Mouse (Mus musculus): ENCODE data around the gene Ctsl. TPM values are rescaled to one million over a fixed set of nuclear protein-coding genes. Genes with fewer than 3 reads are reported as not detected.

The Ctsl gene
- 100 to 1,000 TPM; 125 to 132 TPM for total RNA-seq (2021)

- peak; percentile 91 for DNase-seq
- intact Hi-C loops (cut with DNase I), result no loop called here
Observed at GRCm38 (mm10) chr13:64370173-64370940, at the start of gene Ctsl. Ctsl (minus strand) TSS chr13:64370890.

DNA sequence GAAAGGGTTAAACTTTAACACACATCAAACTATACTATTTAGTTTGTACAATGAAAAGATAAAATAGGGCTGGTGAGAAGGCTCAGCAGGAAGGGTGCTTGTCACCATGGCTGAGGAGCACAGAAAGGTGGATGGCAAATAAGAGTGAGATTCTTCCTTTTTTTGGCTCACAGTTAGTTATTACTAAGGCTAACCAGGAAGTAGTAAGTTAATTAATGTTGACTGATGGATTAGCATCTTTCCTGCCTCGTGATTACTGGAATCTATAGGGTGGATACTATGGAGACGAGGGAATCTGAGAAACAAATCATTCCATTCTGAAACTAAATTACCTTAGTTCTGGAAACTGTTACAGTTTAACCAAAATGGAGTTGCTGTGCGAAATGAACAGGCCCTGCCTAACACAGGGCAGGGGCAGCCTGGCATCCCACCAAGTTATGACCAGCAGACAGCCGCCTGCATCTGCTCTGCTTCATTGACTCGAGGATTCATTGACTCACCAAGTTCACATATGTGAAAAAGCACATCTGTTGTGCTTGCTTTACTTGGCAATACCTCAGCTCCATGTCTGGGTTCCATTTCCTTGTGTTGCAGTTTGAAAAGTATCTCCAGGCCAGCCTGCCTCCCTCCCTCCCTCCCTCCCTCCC is 46.4 kb upstream of the Ctsl start:
- intact Hi-C loops (cut with DNase I), result no loop called here
- DNase-seq, result peak; percentile 56

GRCm38 (mm10) chr13:64415659-64416058 is 45.0 kb upstream of the Ctsl start:
- intact Hi-C loops (cut with DNase I), result no loop called here
- DNase-seq, result no peak

DNA sequence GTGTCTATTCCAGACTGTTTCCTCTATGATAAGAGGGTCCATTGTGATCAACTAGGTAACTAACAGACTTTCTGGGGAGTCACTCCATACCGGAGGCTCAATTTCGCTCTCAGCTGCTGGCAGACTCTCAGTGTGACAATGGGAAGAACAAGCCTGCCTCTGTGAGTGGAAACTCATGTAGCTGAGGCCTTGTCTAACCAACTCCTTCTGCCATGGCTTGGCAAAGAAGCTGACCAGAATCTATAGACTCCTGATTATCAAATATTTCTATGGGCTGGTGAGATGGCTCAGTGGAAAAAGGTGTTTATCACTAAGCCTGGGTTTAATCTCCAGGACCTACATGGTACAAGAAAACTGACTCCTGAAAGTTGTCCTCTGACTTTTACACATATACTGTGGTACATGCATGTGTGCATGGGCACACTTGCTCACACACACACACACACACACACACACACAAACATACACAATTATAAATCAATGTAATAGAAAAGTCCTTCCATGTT is 42.1 kb upstream of the Ctsl start:
- intact Hi-C loops (cut with DNase I), result no loop called here
- no peak for DNase-seq

DNA sequence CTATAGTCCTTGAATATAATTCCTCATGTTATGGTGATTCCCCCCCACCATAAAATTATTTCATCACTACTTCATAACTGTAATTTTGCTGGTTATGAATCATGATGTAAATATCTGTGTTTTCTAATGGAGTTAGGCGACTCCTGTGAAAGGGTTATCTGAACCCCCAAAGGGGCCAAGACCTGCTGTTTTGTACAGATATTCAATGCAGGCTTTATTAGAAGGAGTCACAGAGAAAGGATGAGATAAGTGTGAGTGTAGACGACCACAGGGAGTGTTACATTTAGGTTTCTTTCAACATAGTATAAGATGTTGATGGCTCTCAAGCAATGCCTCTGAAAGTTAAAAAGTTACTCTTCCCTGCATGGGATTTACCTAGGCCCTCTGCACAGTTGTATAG is 40.6 kb upstream of the Ctsl start:
- intact Hi-C loops (cut with DNase I), result no loop called here
- no peak for DNase-seq

DNA sequence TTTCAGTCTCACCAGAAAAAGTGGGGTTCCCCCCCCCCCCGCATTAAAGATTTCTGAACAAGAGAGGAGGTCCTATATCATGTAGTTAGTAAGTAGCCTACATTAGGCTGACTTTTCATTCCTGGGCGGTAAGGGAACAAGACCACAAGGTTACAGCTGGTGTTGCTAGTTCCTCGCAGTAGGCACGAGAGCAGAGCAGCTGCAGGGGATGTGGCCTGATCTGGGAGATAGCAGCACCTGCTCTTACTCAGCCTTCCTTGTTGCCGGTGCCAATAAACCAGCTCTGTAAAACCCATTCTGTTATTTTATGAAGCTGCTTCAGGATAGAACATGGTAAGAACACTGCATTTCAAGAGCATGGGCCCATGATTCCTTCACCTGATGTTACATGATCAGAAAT is 39.9 kb upstream of the Ctsl start:
- intact Hi-C loops (cut with DNase I), result no loop called here
- DNase-seq, result no peak

DNA sequence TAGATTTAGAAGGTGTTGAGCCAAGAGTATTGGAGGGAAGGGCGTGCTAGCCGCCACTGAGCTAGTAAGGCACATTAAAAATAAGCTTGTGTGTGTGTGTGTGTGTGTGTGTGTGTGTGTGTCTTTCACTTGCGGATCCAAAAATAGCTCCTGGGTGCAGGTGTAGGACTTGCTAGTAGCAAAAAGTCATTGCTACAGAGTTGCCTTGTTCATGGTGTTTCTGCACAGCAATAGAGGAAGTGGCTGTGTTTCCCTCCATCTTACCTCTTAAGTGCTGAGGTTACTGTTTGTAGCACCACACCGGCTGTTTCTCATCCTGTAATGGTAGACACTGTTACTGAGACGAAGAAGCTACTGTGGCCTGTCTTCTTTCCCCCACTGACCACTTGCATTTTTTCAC is 37.3 kb upstream of the Ctsl start:
- no peak for DNase-seq
- intact Hi-C loops (cut with DNase I), result no loop called here

DNA sequence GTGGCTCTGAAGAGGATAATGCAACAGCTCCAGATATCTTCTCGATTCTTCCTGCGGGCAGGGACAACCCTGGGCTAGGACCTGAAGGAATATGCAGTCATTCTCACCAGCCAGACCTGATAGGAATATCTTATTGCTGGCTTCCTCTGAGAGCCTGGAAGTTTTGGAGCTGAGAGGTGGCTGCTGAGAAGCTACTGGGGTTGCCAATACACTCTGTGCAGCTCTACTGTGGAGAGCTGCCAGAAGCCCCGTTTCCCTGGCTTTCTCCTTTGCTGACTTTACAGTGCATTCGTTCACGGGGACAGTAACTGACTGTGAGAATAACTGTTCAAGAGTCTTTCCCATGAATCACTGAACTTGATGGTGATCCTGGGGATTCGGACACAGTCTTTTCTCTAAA is 34.9 kb upstream of the Ctsl start:
- intact Hi-C loops (cut with DNase I), result no loop called here
- peak; percentile 37 for DNase-seq

DNA sequence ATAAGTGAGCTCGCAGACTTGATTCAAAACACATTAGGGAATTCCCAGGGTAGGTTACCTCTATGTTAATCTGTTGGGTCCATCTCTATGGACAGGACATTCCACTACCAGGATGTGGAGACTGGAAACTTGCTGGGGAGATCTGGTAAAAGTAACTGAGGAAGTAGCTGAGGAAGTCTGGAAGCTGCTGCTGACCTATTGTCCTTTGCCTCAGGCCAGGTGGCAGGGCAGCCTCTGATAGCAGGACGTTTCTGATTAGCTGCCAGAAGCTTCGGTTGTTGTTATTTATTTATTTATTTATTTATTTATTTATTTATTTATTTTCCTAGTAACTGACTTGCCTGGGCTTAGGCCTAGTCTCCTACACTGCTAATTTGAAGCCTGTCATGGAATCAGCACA is 32.8 kb upstream of the Ctsl start:
- DNase-seq, result no peak
- intact Hi-C loops (cut with DNase I), result no loop called here

GRCm38 (mm10) chr13:64402951-64403460 is 32.3 kb upstream of the Ctsl start:
- no peak for DNase-seq
- intact Hi-C loops (cut with DNase I), result no loop called here

- no peak for DNase-seq
- intact Hi-C loops (cut with DNase I), result no loop called here
Observed at GRCm38 (mm10) chr13:64402504-64402949, 31.8 kb upstream of the Ctsl start.

DNA sequence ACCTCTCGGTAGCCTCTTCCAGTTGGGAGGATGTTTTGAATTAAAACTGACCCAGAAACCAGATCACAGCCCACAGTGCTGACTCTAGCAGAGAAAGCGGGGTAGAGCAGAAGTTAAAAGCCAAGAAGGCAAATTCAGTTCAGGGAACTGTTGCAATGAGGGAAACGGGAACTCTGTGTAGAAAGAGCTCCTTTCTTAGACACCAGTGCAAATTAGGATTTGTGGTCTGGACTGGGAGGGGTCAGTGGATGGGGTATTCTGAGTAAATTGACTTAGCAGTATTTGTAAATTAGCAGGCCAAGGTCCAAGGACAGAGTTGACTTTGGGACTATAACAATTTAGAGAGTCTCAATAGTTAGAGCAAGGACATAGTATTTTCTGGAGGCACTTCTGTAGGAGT is 31.3 kb upstream of the Ctsl start:
- no peak for DNase-seq
- intact Hi-C loops (cut with DNase I), result no loop called here

DNA sequence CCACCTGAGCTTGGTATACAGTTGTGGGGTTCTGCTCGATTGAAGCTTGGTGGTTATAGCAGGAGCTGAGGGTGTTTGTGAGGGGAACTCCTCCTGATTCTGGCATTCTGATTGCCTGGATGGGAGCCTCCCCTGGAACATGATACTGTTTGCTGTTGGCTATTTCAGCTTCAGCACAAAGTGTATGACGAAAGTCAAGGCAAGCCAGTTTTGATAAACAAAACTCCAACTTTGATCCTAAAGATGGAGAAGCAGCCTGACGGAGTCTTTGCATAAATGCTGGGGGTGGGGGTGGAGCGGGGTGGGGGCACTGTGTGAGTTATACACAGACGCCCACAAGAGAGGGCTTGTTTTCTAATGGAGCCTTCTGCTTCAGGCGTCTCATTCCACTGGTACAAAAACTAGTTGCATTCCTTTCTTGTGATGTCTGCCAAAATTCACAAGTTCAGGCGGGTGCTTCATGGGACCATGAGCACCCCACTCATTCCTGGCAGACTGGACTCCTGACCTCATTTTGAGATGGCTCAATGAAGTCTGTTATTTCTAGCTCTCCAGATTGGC is 30.2 kb upstream of the Ctsl start:
- intact Hi-C loops (cut with DNase I), result no loop called here
- peak; percentile 3 for DNase-seq

- intact Hi-C loops (cut with DNase I), result no loop called here
- DNase-seq, result no peak
Observed at GRCm38 (mm10) chr13:64399906-64400305, 29.2 kb upstream of the Ctsl start.

DNA sequence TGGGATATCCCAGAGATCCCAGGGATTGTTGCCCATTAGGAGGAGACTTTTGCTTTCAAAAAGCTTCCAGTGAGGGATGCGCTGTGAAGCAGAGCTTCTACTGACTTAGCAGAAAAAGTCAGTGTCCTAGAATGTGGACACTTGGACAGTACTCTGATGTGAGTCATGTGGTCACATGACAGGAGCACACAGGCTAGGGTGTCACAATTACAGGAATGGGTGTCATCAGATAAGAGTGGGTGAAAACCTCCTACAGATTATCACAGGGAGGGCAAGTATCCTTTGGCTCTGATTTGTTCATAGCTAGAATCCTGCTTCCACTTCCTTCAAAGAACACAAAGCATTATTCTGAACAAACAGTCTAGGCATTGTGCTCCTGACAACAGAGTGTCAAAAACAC is 27.4 kb upstream of the Ctsl start:
- intact Hi-C loops (cut with DNase I), result no loop called here

GRCm38 (mm10) chr13:64396979-64397378 is 26.3 kb upstream of the Ctsl start:
- intact Hi-C loops (cut with DNase I), result no loop called here
- no peak for DNase-seq

More for the DNA sequence above, 27.4 kb upstream of the Ctsl start:
- DNase-seq, result no peak

DNA sequence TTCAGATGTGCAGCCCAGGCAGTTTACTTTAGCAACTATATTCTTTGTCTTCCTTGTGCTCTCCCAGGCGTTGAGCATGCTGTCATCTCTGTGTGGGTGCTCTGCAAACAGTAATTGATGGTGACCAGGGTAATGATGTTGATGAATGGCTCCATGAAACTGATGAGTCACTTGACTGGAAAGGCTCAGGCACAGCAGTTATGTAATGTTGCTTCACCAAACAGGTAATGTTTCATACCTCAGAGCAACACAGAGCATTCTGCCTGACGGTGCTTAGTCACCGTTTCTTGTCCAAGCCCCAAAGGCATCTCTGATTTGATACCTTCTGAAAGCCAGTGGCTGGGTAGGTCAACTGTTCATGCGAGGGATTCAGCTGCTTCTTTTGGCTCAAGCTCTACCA is 17.7 kb upstream of the Ctsl start:
- no peak for DNase-seq
- intact Hi-C loops (cut with DNase I), result no loop called here

DNA sequence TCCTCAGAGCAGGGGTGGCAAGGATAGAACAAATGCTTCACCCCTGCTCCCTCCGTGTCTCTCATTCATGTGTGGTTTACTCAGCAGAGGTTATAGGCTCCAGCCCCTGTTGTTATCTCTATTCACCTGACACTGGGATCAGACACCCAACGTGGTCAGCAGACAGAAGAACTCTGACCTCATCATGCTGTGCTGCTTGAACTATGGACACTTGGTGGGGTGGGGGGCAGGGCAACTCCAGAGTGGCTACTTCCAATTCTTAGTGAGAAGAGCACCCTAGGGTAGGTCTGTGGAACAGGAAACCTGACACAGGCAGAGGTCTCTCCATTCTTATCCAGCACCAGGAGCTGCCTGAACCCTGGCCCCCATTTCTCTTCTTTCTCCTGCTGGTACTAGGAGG is 15.4 kb upstream of the Ctsl start:
- intact Hi-C loops (cut with DNase I), result no loop called here
- DNase-seq, result no peak

DNA sequence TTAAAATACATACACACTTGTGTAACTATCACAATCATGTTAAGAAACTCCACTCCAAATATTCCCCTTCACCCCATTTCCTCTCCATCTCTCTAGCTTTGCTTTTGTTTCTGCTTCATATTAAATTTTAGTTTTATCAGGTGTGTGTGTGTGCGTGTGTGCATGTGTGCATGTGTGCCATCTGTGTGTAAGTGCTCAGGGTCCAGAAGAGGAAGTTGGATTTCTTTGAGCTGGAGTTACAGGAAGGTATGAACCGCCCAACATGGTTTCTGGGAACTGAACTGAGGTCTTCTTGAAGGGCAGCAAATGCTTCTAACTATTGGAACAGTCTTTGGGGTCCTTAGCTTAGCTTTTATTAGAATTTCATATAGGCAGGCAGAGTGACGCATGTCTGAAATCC is 14.2 kb upstream of the Ctsl start:
- DNase-seq, result no peak
- intact Hi-C loops (cut with DNase I), result no loop called here

DNA sequence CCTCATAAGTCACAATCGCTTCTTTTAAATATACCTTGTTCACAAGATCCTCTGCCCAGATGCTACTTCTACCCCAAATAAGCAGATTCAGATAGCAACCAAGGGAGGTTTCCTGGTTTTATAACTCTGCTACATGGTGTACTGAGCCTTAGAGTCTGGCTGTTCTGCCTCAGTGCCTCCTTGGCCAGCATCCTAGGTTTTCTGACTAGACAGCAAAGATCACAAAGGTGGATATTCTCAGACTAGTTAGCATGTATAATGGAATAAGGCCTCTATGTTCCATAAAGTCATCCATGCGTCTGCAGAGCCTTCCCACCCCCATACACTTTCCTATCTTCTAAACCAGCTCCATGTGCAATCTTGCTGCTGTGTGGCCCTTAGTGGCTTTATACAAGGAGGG is 9.6 kb upstream of the Ctsl start:
- intact Hi-C loops (cut with DNase I), result no loop called here
- DNase-seq, result no peak

- DNase-seq, result no peak
- intact Hi-C loops (cut with DNase I), result no loop called here
Observed at GRCm38 (mm10) chr13:64378601-64379000, 7.9 kb upstream of the Ctsl start.

GRCm38 (mm10) chr13:64376472-64376871 is 5.8 kb upstream of the Ctsl start:
- intact Hi-C loops (cut with DNase I), result no loop called here
- DNase-seq, result no peak

All from left cerebral cortex, postnatal 4 days (tissue).